Mouse (Mus musculus) ES-Bruce4 (cell line): ENCODE results near the gene Rhoh.

ENCODE experiments used
- CTCF ChIP-seq: IDR thresholded peaks from one replicate; pipeline ENCODE4 v1.8.1; 2011; ENCODE audit warnings: low read depth, low read length
- EP300 ChIP-seq: IDR thresholded peaks from 2 replicates; pipeline ENCODE4 v1.6.1; 2011; ENCODE audit warnings: low read depth, low read length; ENCODE audit not compliant: insufficient read depth
- POLR2A ChIP-seq: IDR thresholded peaks from one replicate; pipeline ENCODE4 v1.8.1; 2011; ENCODE audit warnings: low read length; ENCODE audit not compliant: insufficient read depth

- TF ChIP-seq CTCF, result no peak
- no peak for TF ChIP-seq POLR2A
- TF ChIP-seq EP300, result no peak
Measured at GRCm38 (mm10) chr5:65902811-65903210, 41.8 kb downstream of the Rhoh start.
